16 mouse cellular contexts compared by ENCODE assay signal in the genomic region with DNA sequence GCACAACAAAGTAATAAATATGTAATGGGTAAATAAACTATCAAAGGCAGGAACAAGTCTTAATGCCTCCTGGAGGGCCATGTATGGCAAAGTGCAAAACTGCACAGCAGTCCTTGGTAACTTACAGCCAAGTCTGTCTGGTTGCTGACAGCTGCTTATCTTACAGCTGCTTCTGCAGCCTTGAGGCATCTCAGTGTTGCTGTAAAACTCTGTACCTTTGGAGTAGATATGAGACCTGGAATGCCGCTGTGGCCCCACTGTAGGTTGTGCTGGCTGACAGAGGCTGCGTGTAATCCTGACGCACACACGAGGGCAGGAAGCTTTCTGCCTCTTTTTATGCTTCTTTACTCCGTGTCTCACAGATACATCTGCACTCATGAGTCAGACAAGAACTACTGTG. TPM values are rescaled to one million over a fixed set of nuclear protein-coding genes. Genes with fewer than 3 reads are reported as not detected.
DNase-seq lines count a peak whose midpoint lies in the region; ATAC-seq and TF ChIP-seq lines count a peak whose summit lies in the region.
"Had no signal": no experiment of that assay in that cellular context is flagged by ENCODE, and none has a peak within 500 bp of the region (broad histone marks: within the 10 kb centered on the region; RNA-seq: fewer than 3 reads in every experiment).

No protein-coding gene starts in this region.

- no peaks in the 10 kb centered on the region for H3K9me3 ChIP-seq in heart, embryonic 10.5 days
- no peaks in the 10 kb centered on the region for H3K9me3 ChIP-seq in MEL (replicated peaks; ENCODE audit: insufficient read depth, low read length)
- H3K9me3 ChIP-seq in intestine, embryonic 14.5 days (ENCODE audit: control insufficient read depth, low read length) = no peaks in the 10 kb centered on the region
- H3K9me3 ChIP-seq in forebrain, postnatal 0 days (ENCODE audit: low read length) = no peaks in the 10 kb centered on the region
- H3K9me3 ChIP-seq: embryonic facial prominence, embryonic 13.5 days; limb, embryonic 12.5 days had no signal

- no peaks in the 10 kb centered on the region for H3K27me3 ChIP-seq in heart, embryonic 10.5 days (ENCODE audit: insufficient read depth, poor library complexity, severe bottlenecking)
- H3K27me3 ChIP-seq in MEL (ENCODE audit: control insufficient read depth in 1 of 2, insufficient read depth in 2 of 2, low read length in 2 of 2) = no peaks in the 10 kb centered on the region
- no peaks in the 10 kb centered on the region for H3K27me3 ChIP-seq in intestine, embryonic 14.5 days (replicated peaks; ENCODE audit: control insufficient read depth, insufficient read depth, low read length)
- H3K27me3 ChIP-seq in forebrain, postnatal 0 days (ENCODE audit: insufficient read depth, low read length) = no peaks in the 10 kb centered on the region
- H3K27me3 ChIP-seq: embryonic facial prominence, embryonic 13.5 days; limb, embryonic 12.5 days had no signal

- DNase-seq in heart, embryonic 10.5 days (ENCODE audit: low spot score) = peak; percentile 94
- no peak for DNase-seq in heart, adult 18-20 months
- peak; percentile 50 for DNase-seq in MEL (ENCODE audit: low read depth, low spot score)
- DNase-seq in intestine, embryonic 14.5 days (ENCODE audit: low spot score) = peak; percentile 51
- DNase-seq in forebrain, postnatal 0 days = no peak
- DNase-seq in frontal cortex, postnatal 14 days (ENCODE audit: low spot score in 2 of 2) = no peak
- DNase-seq: cerebellum, postnatal 10 days; heart, postnatal 36 days; kidney, adult 8-10 months; lung, postnatal 36 days; thymus, adult 2 months had no signal

- peak in 1 of 2 experiments; percentile 22; a peak in 1 of 4 replicates for TF ChIP-seq EP300 in MEL (IDR thresholded peaks at IDR 0.05; ENCODE audit: low read depth in 1 of 2, low read length in 2 of 2)

- 25% methylated on average over 5 of the region's 5 CpGs for WGBS in heart, embryonic 10.5 days
- WGBS in intestine, embryonic 14.5 days = 90% methylated on average over 5 of the region's 5 CpGs
- WGBS in forebrain, postnatal 0 days = 95% methylated on average over 5 of the region's 5 CpGs

- H3K36me3 ChIP-seq in heart, embryonic 10.5 days = peaks cover 88% of the 10 kb centered on the region
- peaks cover 17 to 61% of the 10 kb centered on the region in 2 experiments for H3K36me3 ChIP-seq in MEL (ENCODE audit: control insufficient read depth in 1 of 2, insufficient read depth in 2 of 2, low read length in 2 of 2)
- peaks cover 95% of the 10 kb centered on the region for H3K36me3 ChIP-seq in intestine, embryonic 14.5 days (ENCODE audit: control insufficient read depth, insufficient read depth, low read length)
- H3K36me3 ChIP-seq in forebrain, postnatal 0 days (ENCODE audit: insufficient read depth) = peaks cover 76% of the 10 kb centered on the region

- peaks cover 20% of the 10 kb centered on the region for H3K4me1 ChIP-seq in heart, embryonic 10.5 days
- H3K4me1 ChIP-seq in MEL (ENCODE audit: control insufficient read depth in 1 of 2, insufficient read depth in 2 of 2, low read length in 2 of 2) = peaks cover 5 to 6% of the 10 kb centered on the region in 2 experiments
- H3K4me1 ChIP-seq in intestine, embryonic 14.5 days (replicated peaks; ENCODE audit: control insufficient read depth, insufficient read depth, low read length) = no peaks in the 10 kb centered on the region
- H3K4me1 ChIP-seq in forebrain, postnatal 0 days (ENCODE audit: insufficient read depth) = no peaks in the 10 kb centered on the region
- H3K4me1 ChIP-seq: embryonic facial prominence, embryonic 13.5 days had no signal

- ATAC-seq in intestine, embryonic 14.5 days (replicated peaks; ENCODE audit: low FRiP score, low TSS enrichment, low read depth) = no peak
- ATAC-seq in megakaryocyte, adult 5-6 weeks (ENCODE audit: poor library complexity, severe bottlenecking) = peak; percentile 18; the same call in 1 of the 2 replicates
- no peak for ATAC-seq in forebrain, postnatal 0 days
- no peak for ATAC-seq in inflammation-experienced regulatory T-cells, adult 6 months

- H3K79me2 ChIP-seq in MEL (ENCODE audit: control insufficient read depth, insufficient read depth, low read length, poor library complexity) = no peaks in the 10 kb centered on the region

- no peak for TF ChIP-seq POLR2A in MEL (IDR thresholded peaks at IDR 0.05; ENCODE audit: control insufficient read depth in 1 of 2, insufficient read depth in 1 of 2, low read depth in 1 of 2, low read length in 2 of 2, poor library complexity in 1 of 2)

- peak overlapping the region; percentile 17 for H3K27ac ChIP-seq in heart, embryonic 10.5 days
- no peak overlapping the region for H3K27ac ChIP-seq in MEL (ENCODE audit: control insufficient read depth, low read depth, low read length)
- H3K27ac ChIP-seq in intestine, embryonic 14.5 days (ENCODE audit: low read depth) = no peak overlapping the region
- no peak overlapping the region for H3K27ac ChIP-seq in forebrain, postnatal 0 days (ENCODE audit: low read depth, low read length)
- H3K27ac ChIP-seq: embryonic facial prominence, embryonic 13.5 days; limb, embryonic 12.5 days had no signal

- no peak overlapping the region for H3K4me3 ChIP-seq in heart, embryonic 10.5 days
- no peak overlapping the region for H3K4me3 ChIP-seq in MEL (ENCODE audit: control insufficient read depth in 1 of 2, insufficient read depth in 1 of 2, low read depth in 2 of 2, low read length in 2 of 2)
- no peak overlapping the region for H3K4me3 ChIP-seq in intestine, embryonic 14.5 days (ENCODE audit: low read depth, low read length)
- H3K4me3 ChIP-seq in forebrain, postnatal 0 days (ENCODE audit: low read depth, low read length) = no peak overlapping the region
- H3K4me3 ChIP-seq: embryonic facial prominence, embryonic 13.5 days; limb, embryonic 12.5 days had no signal

- H3K4me2 ChIP-seq in intestine, embryonic 14.5 days (ENCODE audit: low read length) = no peak overlapping the region
- no peak overlapping the region for H3K4me2 ChIP-seq in forebrain, postnatal 0 days (ENCODE audit: low read depth)
- H3K4me2 ChIP-seq: embryonic facial prominence, embryonic 13.5 days; limb, embryonic 12.5 days had no signal

- TF ChIP-seq CTCF in MEL (IDR thresholded peaks at IDR 0.05 in 2 of 3, conservative IDR thresholded peaks at IDR 0.05 in 1 of 3; ENCODE audit: control insufficient read depth in 1 of 3, insufficient read depth in 1 of 3, low read depth in 2 of 3, low read length in 3 of 3, poor library complexity in 1 of 3, severe bottlenecking in 1 of 3) = no peak
- TF ChIP-seq CTCF in forebrain, postnatal 0 days (IDR thresholded peaks at IDR 0.05; ENCODE audit: low read depth) = no peak

- no peak overlapping the region for H3K9ac ChIP-seq in MEL (ENCODE audit: control insufficient read depth, low read depth, low read length, poor library complexity, severe bottlenecking)
- H3K9ac ChIP-seq in intestine, embryonic 14.5 days (ENCODE audit: low read length) = no peak overlapping the region
- no peak overlapping the region for H3K9ac ChIP-seq in forebrain, postnatal 0 days
- H3K9ac ChIP-seq: embryonic facial prominence, embryonic 13.5 days; limb, embryonic 12.5 days had no signal

- no peak for TF ChIP-seq RAD21 in MEL (IDR thresholded peaks at IDR 0.05; ENCODE audit: low read depth, low read length)

TF ChIP-seq in MEL, 35 proteins besides CTCF, POLR2A, EP300 and RAD21 (continues in another document):
- TF ChIP-seq GATA1 (IDR thresholded peaks at IDR 0.05; ENCODE audit: low read depth, low read length) = 0 out of 2 replicates have a peak, but pooled peaks have one; percentile 27

RNA-seq across cellular contexts. Expression of a gene that starts 18.9 kb away (rescaled TPM):
- polyA plus RNA-seq in heart, embryonic 10.5 days (2016; fragmentation: Nextera tagmentation; extraction: Ambion mirVana) = 169 and 198 TPM in 2 replicates
- total RNA-seq in heart, adult 18-20 months (2021) = 100 to 1,000 TPM; 259 to 269 TPM
- 103 and 110 TPM in 2 replicates for total RNA-seq in MEL (2012; rRNA removed)
- polyA plus RNA-seq in MEL (2012; ENCODE audit: insufficient read depth in 1 of 2, insufficient read length in 2 of 2, low read depth in 1 of 2, low replicate concordance in 2 of 2, missing spikeins in 1 of 2) = 100 to 1,000 TPM in 1 of 2 experiments, not detected in 1; 221 TPM
- 148 and 164 TPM in 2 replicates for polyA plus RNA-seq in intestine, embryonic 14.5 days (2014; fragmentation: Nextera tagmentation; extraction: Ambion mirVana)
- total RNA-seq in megakaryocyte, adult 5-6 weeks (2015) = 231 and 236 TPM in 2 replicates
- total RNA-seq in megakaryocyte, adult 5-6 weeks (2017) = 172 and 182 TPM in 2 replicates
- 237 and 265 TPM in 2 replicates for total RNA-seq in forebrain, postnatal 0 days (2014; rRNA removed)
- 336 and 379 TPM in 2 replicates for polyA plus RNA-seq in forebrain, postnatal 0 days (2015; fragmentation: Nextera tagmentation; extraction: Ambion mirVana)
- polyA plus RNA-seq in inflammation-experienced regulatory T-cells, adult 6 months (2017; shearing (Covaris generic)) = 100 to 1,000 TPM; 141 to 209 (median 183) TPM

RNA-seq across cellular contexts. Expression of a gene that starts 29.4 kb away (rescaled TPM):
- polyA plus RNA-seq in heart, embryonic 10.5 days (2016; fragmentation: Nextera tagmentation; extraction: Ambion mirVana) = 21.0 and 23.1 TPM in 2 replicates
- total RNA-seq in heart, adult 18-20 months (2021) = 10 to 100 TPM; 12.9 to 13.5 TPM
- 2.7 and 3.9 TPM in 2 replicates for total RNA-seq in MEL (2012; rRNA removed)
- 10 to 100 TPM in 1 of 2 experiments, not detected in 1; 11.0 TPM for polyA plus RNA-seq in MEL (2012; ENCODE audit: insufficient read depth in 1 of 2, insufficient read length in 2 of 2, low read depth in 1 of 2, low replicate concordance in 2 of 2, missing spikeins in 1 of 2)
- polyA plus RNA-seq in intestine, embryonic 14.5 days (2014; fragmentation: Nextera tagmentation; extraction: Ambion mirVana) = 117 and 131 TPM in 2 replicates
- total RNA-seq in megakaryocyte, adult 5-6 weeks (2015) = 0.11 TPM in 1 of 2 replicates, not detected in the other
- total RNA-seq in megakaryocyte, adult 5-6 weeks (2017) = 1.8 TPM in 1 of 2 replicates, not detected in the other
- total RNA-seq in forebrain, postnatal 0 days (2014; rRNA removed) = 12.7 and 16.5 TPM in 2 replicates
- 25.5 and 30.6 TPM in 2 replicates for polyA plus RNA-seq in forebrain, postnatal 0 days (2015; fragmentation: Nextera tagmentation; extraction: Ambion mirVana)
- polyA plus RNA-seq in inflammation-experienced regulatory T-cells, adult 6 months (2017; shearing (Covaris generic)) = 1 to 10 TPM in 2 of 3 experiments, under 1 TPM in 1; 0.32 to 2.7 (median 1.2) TPM
- total RNA-seq: monocyte, adult 5-6 weeks had no signal

RNA-seq across cellular contexts. Expression of a gene that starts 55.0 kb away (rescaled TPM):
- 27.7 and 32.6 TPM in 2 replicates for polyA plus RNA-seq in heart, embryonic 10.5 days (2016; fragmentation: Nextera tagmentation; extraction: Ambion mirVana)
- total RNA-seq in heart, adult 18-20 months (2021) = 10 to 100 TPM; 28.8 to 40.5 TPM
- total RNA-seq in MEL (2012; rRNA removed) = 18.8 and 21.5 TPM in 2 replicates
- polyA plus RNA-seq in MEL (2012; ENCODE audit: insufficient read depth in 1 of 2, insufficient read length in 2 of 2, low read depth in 1 of 2, low replicate concordance in 2 of 2, missing spikeins in 1 of 2) = 100 to 1,000 TPM in 1 of 2 experiments, 10 to 100 TPM in 1; 39.7 to 188 TPM
- polyA plus RNA-seq in intestine, embryonic 14.5 days (2014; fragmentation: Nextera tagmentation; extraction: Ambion mirVana) = 33.2 and 36.8 TPM in 2 replicates
- 56.7 and 59.1 TPM in 2 replicates for total RNA-seq in megakaryocyte, adult 5-6 weeks (2015)
- total RNA-seq in megakaryocyte, adult 5-6 weeks (2017) = 79.8 and 80.9 TPM in 2 replicates
- total RNA-seq in forebrain, postnatal 0 days (2014; rRNA removed) = 46.9 and 53.6 TPM in 2 replicates
- polyA plus RNA-seq in forebrain, postnatal 0 days (2015; fragmentation: Nextera tagmentation; extraction: Ambion mirVana) = 10.8 and 17.7 TPM in 2 replicates
- polyA plus RNA-seq in inflammation-experienced regulatory T-cells, adult 6 months (2017; shearing (Covaris generic)) = 100 to 1,000 TPM in 2 of 3 experiments, 10 to 100 TPM in 1; 87.2 to 121 (median 114) TPM

Comparison
In these comparisons a context has a peak if more than half of its experiments do, and no peak if none do; other contexts are left out.
1. DNase-seq: peak in heart, embryonic 10.5 days (single experiment), MEL (single experiment) and intestine, embryonic 14.5 days (single experiment); none in heart, adult 18-20 months (0 of 2), forebrain, postnatal 0 days (single experiment) and frontal cortex, postnatal 14 days (0 of 2).